Mouse (Mus musculus) monocyte, adult 2 months (primary cell): ENCODE data around the gene Nhlh1.

Experiments used
- DNase-seq, 2 experiments: peaks; one replicate each; pipeline ENCODE4 v3.0.0; 2022; ENCODE audit warnings: low spot score in 2 of 2, low read depth in 1 of 2

Gene Nhlh1

GRCm38 (mm10) chr1:172053541-172054440 lies 3.6 kb downstream of the Nhlh1 start:
- no peak for DNase-seq

GRCm38 (mm10) chr1:172052766-172053279 lies 4.5 kb downstream of the Nhlh1 start:
- no peak for DNase-seq

GRCm38 (mm10) chr1:172049131-172049782 lies 8.1 kb downstream of the Nhlh1 start:
- DNase-seq, result no peak

GRCm38 (mm10) chr1:172048241-172048734 lies 9.1 kb downstream of the Nhlh1 start:
- no peak for DNase-seq

GRCm38 (mm10) chr1:172046938-172047337 lies 10.4 kb downstream of the Nhlh1 start:
- peak in 1 of 2 experiments; percentile 34 for DNase-seq

DNA sequence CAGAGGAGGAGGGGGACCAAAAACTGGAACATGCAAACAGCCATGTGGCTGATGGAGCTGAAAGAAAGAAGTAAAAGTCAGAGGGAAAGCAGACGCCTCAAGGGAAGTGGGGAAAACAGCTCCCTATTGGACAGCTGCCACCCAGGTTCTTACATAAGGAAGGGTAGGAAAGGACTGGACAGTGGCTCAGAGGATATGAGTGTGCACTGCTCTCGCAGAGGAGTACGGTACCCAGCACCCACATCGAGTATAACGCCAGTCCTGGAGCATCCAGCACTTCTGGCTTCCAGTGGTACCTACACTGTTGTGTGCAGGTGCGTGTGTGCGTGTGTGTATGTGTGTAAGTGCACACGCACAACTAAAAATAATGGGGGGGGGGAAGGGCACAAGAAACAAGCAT lies 11.0 kb downstream of the Nhlh1 start:
- DNase-seq, result no peak

DNA sequence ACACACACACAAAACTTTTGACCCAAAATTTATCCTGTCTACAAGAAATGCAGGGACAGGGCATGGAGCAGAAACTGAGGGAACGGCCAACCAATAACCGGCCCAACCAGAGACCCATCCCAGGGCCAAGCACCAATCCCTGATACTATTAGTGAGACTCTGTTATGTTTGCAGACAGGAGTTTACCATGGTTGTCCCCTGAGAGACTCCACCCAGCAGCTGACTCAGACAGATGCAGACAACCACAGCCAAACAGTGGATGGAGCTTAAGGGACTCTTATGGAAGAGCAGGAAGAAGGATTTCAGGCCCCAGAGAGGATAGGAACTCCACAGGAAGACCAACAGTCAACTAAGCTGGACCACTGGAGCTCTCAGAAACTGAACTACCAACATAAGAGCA lies 27.5 kb downstream of the Nhlh1 start:
- no peak for DNase-seq

- DNase-seq, result no peak
Observed at GRCm38 (mm10) chr1:172028394-172029275, 28.7 kb downstream of the Nhlh1 start, which contains the start of gene Vangl2. Vangl2 (minus strand) TSS chr1:172028444.

- DNase-seq, result no peak
Observed at GRCm38 (mm10) chr1:172027809-172028102, 29.6 kb downstream of the Nhlh1 start.

DNA sequence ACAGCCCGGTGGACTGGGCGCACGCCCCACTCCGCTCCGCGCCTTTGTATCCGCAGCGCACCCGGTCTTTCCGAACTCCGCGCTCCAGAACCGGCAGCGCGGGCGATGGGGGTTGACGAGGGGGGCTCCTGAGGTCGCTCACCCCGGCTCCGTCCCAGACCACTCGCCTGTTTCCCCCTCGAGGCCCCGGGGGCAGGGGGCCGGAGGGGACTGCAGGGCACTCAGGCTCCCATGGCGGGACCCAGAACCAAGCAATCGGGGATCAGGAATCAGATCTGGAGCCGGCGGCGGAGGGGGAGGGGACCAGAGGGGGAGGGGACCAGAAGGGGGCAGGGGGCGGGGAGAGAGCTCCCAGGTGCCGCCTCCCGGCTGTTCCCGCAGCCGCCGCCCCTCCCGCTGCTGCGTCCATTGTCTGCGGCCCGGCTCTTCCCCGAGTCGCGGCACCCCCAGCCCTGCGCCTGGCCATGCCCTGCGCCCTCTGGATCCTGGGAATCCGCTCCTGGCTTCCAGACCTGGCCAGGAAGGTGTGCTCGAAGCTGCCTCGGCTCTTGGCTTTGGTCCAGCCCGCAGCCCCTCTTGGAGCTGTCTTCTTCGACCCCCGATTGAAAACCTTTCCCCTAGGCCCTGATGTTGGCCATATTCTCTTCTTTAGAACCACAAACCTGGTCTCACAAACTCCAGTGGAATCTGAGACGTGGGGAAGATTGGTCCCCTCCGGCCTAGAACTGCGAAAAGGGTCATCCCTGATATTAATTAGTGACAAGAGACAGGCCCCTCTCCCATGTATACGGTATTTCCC lies 30.2 kb downstream of the Nhlh1 start:
- DNase-seq, result peak in 1 of 2 experiments; percentile 22

GRCm38 (mm10) chr1:172026201-172026901 lies 31.0 kb downstream of the Nhlh1 start:
- no peak for DNase-seq

DNA sequence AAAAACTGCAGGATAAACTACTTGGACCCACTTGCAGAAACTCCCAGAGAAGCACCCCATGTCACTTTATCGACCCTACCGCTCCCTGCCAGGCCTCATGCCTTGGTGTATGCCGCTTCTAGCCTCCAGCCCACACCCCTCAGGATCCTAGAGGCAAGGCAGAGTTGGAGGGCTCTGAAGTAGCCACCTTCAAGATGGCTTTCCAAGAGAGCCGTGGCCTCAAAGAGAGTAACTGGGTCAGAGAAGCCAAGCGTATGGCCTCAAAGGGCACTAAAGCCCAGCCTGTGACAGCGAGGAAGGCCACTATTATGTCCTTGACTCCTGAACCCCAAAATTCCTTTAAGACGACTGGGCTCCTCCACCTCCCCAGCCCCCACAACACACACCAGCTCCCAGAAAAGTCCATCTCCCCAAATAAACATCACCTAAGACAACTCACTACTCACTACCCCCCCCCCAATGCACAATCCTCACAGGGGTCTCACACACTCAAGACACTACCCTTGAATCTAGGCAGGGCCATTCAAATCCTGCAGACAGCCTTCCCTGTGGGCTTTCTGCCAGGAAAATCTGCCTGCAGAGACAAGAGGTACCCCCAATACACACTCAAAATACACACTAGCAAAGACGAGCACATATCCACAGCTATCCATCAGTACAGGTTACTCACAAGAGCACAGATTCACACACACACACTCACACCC lies 32.0 kb downstream of the Nhlh1 start:
- DNase-seq, result no peak

DNA sequence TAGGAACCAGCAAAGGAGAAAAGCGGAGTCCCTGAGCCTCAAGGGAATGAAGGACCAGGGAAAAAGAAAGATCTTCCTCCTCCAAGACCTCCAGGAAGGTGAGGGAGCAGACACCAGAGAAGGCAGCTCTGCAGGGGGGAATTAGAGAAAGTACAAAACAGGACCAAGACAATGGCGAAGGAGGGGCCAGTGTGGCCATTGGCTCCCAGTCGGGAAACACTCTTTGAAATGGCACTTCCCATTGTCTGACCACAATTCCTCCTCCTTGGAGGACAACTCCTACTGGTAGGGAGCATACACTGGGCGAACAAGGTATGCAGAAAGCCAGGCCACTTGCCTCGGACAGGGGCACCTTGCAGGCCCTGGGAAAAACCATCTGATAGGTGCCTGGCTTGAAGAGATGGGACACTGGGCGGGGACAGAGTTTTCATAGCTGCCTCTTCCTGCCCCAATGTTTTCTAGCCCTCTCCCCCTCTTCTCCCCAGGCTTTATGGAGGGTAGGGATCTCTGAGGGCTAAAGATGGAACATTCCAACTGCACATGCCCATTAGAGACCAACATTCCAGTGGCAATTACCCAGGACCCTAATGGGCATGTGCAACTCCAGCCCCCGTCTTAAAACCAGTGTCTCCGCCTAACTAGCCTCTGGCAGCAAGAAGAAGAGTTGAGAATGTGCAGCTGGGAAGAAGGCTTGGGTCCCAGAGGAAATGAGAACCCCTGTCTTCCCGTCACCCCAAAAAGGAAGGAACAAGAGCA lies 33.1 kb downstream of the Nhlh1 start:
- no peak for DNase-seq

- no peak for DNase-seq
Observed at GRCm38 (mm10) chr1:172019863-172020521, 37.4 kb downstream of the Nhlh1 start.

GRCm38 (mm10) chr1:172019339-172019738 lies 38.0 kb downstream of the Nhlh1 start:
- DNase-seq, result no peak

GRCm38 (mm10) chr1:172018336-172019311 lies 38.7 kb downstream of the Nhlh1 start:
- DNase-seq, result no peak
